Mouse (Mus musculus) forebrain, embryonic 11.5 days (tissue): ENCODE results near the gene Aip. TPM values are rescaled to one million over a fixed set of nuclear protein-coding genes. Genes with fewer than 3 reads are reported as not detected.

Experiments used
- ATAC-seq: fragments of 200-750 bp; cut with Nextera tagmentation; replicated peaks from 2 replicates; pipeline ENCODE4 v1.8.0; 2017; ENCODE audit warnings: moderate TSS enrichment; ENCODE audit not compliant: low FRiP score
- DNase-seq: peaks from one replicate; pipeline ENCODE4 v3.0.0-alpha.2; 2017; ENCODE audit warnings: low spot score
- H3K27ac ChIP-seq: fragments of 300-500 bp; sonication (generic); 2 replicates; pipeline ENCODE4 v1.5.1; 2014; ENCODE audit warnings: low read depth, low read length
- H3K27me3 ChIP-seq: fragments of 300-500 bp; sonication (generic); 2 replicates; pipeline ENCODE4 v1.6.1; 2014; ENCODE audit warnings: mild to moderate bottlenecking, low read length, mixed read lengths; ENCODE audit not compliant: control insufficient read depth, insufficient read depth
- H3K36me3 ChIP-seq: fragments of 300-500 bp; sonication (generic); 2 replicates; pipeline ENCODE4 v1.6.1; 2014; ENCODE audit warnings: mild to moderate bottlenecking, low read length, moderate library complexity, mixed read lengths; ENCODE audit not compliant: control insufficient read depth, insufficient read depth
- H3K4me1 ChIP-seq: fragments of 300-500 bp; sonication (generic); replicated peaks from 2 replicates; pipeline ENCODE4 v1.6.1; 2014; ENCODE audit warnings: low read length, mixed read lengths; ENCODE audit not compliant: control insufficient read depth, insufficient read depth
- H3K4me2 ChIP-seq: fragments of 300-500 bp; sonication (generic); 2 replicates; pipeline ENCODE4 v1.6.1; 2014; ENCODE audit warnings: low read depth, mild to moderate bottlenecking, low read length, moderate library complexity, mixed read lengths; ENCODE audit not compliant: severe bottlenecking
- H3K4me3 ChIP-seq: fragments of 300-500 bp; sonication (generic); 2 replicates; pipeline ENCODE4 v1.5.1; 2014; ENCODE audit warnings: low read depth, low read length
- H3K9ac ChIP-seq: fragments of 300-500 bp; sonication (generic); 2 replicates; pipeline ENCODE4 v1.6.1; 2014; ENCODE audit warnings: low read length
- H3K9me3 ChIP-seq: fragments of 300-500 bp; sonication (generic); 2 replicates; pipeline ENCODE4 v1.6.1; 2016; ENCODE audit warnings: low read length, mixed read lengths; ENCODE audit not compliant: control insufficient read depth
- WGBS: fragments of 180-500 bp; shearing (Covaris S2); extraction: QIAGEN DNeasy Blood & Tissue Kit; methylation state at CpG from one replicate; pipeline ENCODE4 v1.1.7; 2014; 5-methylcytosine and 5-hydroxymethylcytosine counted together
- polyA plus RNA-seq: library from polyadenylated mRNA; unstranded; fragments of >200 nt; fragmentation: Nextera tagmentation; extraction: Ambion mirVana; gene quantifications from 2 replicates; pipeline ENCODE4 v1.2.1, GENCODE M21; 2014

Gene Aip
- polyA plus RNA-seq, 1 experiment from 2014 or later, result 52.3 TPM

GRCm38 (mm10) chr19:4103294-4103693, 22.4 kb downstream of the Aip start:
- no peak overlapping the region for H3K27ac ChIP-seq
- DNase-seq (no peak), ATAC-seq (no peak)
- no peak overlapping the region for H3K4me3 ChIP-seq
- no peaks in the 10 kb centered on the region for H3K9me3 ChIP-seq
- H3K4me1 ChIP-seq, result peaks cover 19% of the 10 kb centered on the region
- H3K27me3 ChIP-seq, result peaks cover 9% of the 10 kb centered on the region; the same call in 1 of the 2 replicates
- H3K36me3 ChIP-seq, result no peaks in the 10 kb centered on the region
- WGBS, result 95% methylated on average over 18 of the region's 18 CpGs
- no peak overlapping the region for H3K4me2 ChIP-seq
- no peak overlapping the region; the same call in 1 of the 2 replicates for H3K9ac ChIP-seq

DNA sequence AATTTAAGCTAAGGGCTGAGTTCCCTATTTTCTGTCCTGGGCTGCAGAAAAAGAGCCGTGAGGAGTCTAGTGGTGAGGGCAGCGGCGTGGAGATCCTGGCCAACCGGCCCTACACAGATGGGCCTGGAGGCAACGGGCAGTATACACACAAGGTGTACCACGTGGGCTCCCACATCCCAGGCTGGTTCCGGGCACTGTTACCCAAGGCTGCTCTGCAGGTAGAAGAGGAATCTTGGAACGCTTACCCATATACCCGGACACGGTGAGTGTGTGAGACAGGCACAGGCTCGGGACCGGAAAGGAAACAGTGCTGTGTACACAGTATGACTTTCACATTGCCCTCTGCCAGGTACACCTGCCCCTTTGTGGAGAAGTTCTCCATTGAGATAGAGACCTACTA, 23.0 kb downstream of the Aip start:
- no peak for DNase-seq
- Histone ChIP-seq H3K4me2 (no peak overlapping the region), H3K27me3 (peaks cover 9% of the 10 kb centered on the region; the same call in 1 of the 2 replicates), H3K9ac (no peak overlapping the region), H3K27ac (no peak overlapping the region), H3K4me3 (no peak overlapping the region), H3K36me3 (no peaks in the 10 kb centered on the region), H3K4me1 (peaks cover 23% of the 10 kb centered on the region), H3K9me3 (no peaks in the 10 kb centered on the region)
- no peak for ATAC-seq
- 96% methylated on average over 12 of the region's 12 CpGs for WGBS

GRCm38 (mm10) chr19:4102049-4102448, 23.6 kb downstream of the Aip start:
- no peak overlapping the region for H3K27ac ChIP-seq
- peaks cover 24% of the 10 kb centered on the region for H3K4me1 ChIP-seq
- H3K9me3 ChIP-seq, result no peaks in the 10 kb centered on the region
- no peaks in the 10 kb centered on the region for H3K36me3 ChIP-seq
- H3K4me2 ChIP-seq, result no peak overlapping the region
- ATAC-seq, result no peak
- WGBS, result 86% methylated on average over 2 of the region's 2 CpGs
- DNase-seq, result no peak
- peaks cover 9% of the 10 kb centered on the region; the same call in 1 of the 2 replicates for H3K27me3 ChIP-seq
- H3K4me3 ChIP-seq, result no peak overlapping the region
- H3K9ac ChIP-seq, result no peak overlapping the region

DNA sequence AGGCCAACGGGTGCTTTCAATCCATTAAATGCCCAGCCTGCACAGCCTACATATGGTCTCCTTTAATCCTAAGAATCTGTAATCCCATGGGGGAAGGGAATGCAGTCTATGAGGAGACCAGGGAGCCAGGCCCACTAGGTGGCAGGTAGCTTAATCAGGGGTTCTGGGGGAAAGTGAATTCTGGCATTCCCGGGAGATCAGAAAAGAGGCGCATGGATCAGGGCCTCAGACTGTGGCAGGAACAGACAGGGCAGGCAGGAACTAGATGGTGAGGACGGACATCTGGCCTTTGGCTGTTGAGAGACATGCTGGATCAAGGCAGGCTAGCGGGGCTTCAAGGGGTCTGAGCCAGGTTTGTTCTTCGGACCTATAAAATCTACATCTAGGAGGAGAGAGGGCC, 24.2 kb downstream of the Aip start:
- WGBS, result 48% methylated on average over 6 of the region's 6 CpGs
- peak overlapping the region; percentile 45 for H3K4me3 ChIP-seq
- ATAC-seq (no peak), DNase-seq (no peak)
- H3K9me3 ChIP-seq, result no peaks in the 10 kb centered on the region
- H3K4me1 ChIP-seq, result peaks cover 24% of the 10 kb centered on the region
- peak overlapping the region; percentile 64 for H3K9ac ChIP-seq
- H3K27ac ChIP-seq, result no peak overlapping the region
- peaks cover 9% of the 10 kb centered on the region; the same call in 1 of the 2 replicates for H3K27me3 ChIP-seq
- H3K4me2 ChIP-seq, result peak overlapping the region; percentile 95
- no peaks in the 10 kb centered on the region for H3K36me3 ChIP-seq

DNA sequence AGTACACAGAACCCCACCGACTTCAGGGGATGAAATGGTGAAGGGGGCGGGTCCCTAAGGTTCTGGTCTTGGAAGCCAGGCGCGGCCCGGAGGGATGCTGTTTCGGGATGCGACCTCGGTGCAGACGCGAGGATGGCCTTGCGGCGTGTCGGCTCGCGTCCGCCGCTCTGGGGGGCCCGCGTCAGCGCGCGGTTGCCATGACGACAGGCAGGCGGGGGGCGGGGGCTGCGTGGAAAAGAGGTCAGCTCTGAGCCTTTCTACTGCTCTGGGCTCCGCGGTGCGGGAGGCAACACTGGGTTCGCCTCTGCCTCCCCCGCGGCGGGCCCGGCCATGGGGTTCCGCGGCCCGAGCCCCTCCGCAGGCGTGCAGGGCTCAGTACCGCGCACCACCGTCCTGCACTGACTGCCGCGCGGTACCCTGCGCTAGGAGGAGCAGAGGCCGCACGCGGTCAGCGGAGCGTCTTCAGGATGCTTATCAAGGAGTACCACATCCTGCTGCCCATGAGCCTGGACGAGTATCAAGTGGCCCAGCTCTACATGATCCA, 24.9 kb downstream of the Aip start:
- Histone ChIP-seq H3K4me2 (peak overlapping the region; percentile 95), H3K9ac (peak overlapping the region; percentile 64), H3K9me3 (no peaks in the 10 kb centered on the region), H3K4me3 (peak overlapping the region; percentile 45), H3K27ac (no peak overlapping the region), H3K4me1 (peaks cover 24% of the 10 kb centered on the region), H3K27me3 (peaks cover 9% of the 10 kb centered on the region; the same call in 1 of the 2 replicates), H3K36me3 (no peaks in the 10 kb centered on the region)
- ATAC-seq (no peak), DNase-seq (peak; percentile 81)
- under 1% methylated on average over 51 of the region's 52 CpGs for WGBS

- Histone ChIP-seq H3K9me3 (no peaks in the 10 kb centered on the region), H3K27ac (no peak within 1 kb of the TSS), H3K9ac (peak within 1 kb of the TSS; percentile 64), H3K36me3 (no peaks in the 10 kb centered on the region), H3K4me2 (peak within 1 kb of the TSS; percentile 95), H3K27me3 (peaks cover 9% of the 10 kb centered on the region; the same call in 1 of the 2 replicates), H3K4me3 (peak within 1 kb of the TSS; percentile 45), H3K4me1 (peaks cover 24% of the 10 kb centered on the region)
- ATAC-seq (no peak), DNase-seq (peak; percentile 80)
- WGBS, result under 1% methylated on average over 50 of the region's 53 CpGs
Measured at GRCm38 (mm10) chr19:4099837-4100717, 25.6 kb downstream of the Aip start, which contains the start of gene Pitpnm1. Pitpnm1 (plus strand) TSS chr19:4099998.

- H3K36me3 ChIP-seq, result no peaks in the 10 kb centered on the region
- no peak overlapping the region for H3K9ac ChIP-seq
- WGBS, result 11% methylated on average over 9 of the region's 9 CpGs
- ATAC-seq, result no peak
- no peak overlapping the region for H3K27ac ChIP-seq
- H3K4me2 ChIP-seq, result peak overlapping the region; percentile 95; the same call in 1 of the 2 replicates
- H3K9me3 ChIP-seq, result no peaks in the 10 kb centered on the region
- DNase-seq, result peak; percentile 92
- H3K4me3 ChIP-seq, result no peak overlapping the region
- H3K27me3 ChIP-seq, result peaks cover 9% of the 10 kb centered on the region; the same call in 1 of the 2 replicates
- peaks cover 24% of the 10 kb centered on the region for H3K4me1 ChIP-seq
Measured at GRCm38 (mm10) chr19:4099056-4099455, 26.6 kb downstream of the Aip start.

DNA sequence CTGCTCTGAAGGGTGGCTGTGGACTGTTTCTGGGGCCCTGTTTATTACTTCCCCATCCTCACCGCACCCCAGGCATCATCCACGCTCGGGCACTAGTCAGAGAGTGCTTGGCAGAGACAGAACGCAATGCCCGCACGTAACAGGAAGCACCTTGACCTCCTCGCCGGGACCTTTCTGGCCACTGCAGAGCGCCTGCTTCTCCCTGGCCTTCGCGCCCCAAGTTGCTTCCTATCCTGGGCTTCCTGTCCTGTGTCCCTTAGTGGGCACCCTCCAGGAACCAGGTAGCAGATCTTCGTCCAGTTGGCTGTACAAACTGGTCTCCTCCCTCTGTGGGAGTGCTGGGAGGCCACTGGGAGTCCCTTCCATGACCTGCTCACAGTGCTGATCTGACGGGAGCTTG, 27.2 kb downstream of the Aip start:
- ATAC-seq (no peak), DNase-seq (no peak)
- no peak overlapping the region for H3K4me2 ChIP-seq
- H3K4me3 ChIP-seq, result no peak overlapping the region
- H3K9me3 ChIP-seq, result no peaks in the 10 kb centered on the region
- H3K27me3 ChIP-seq, result peaks cover 9% of the 10 kb centered on the region; the same call in 1 of the 2 replicates
- no peak overlapping the region for H3K27ac ChIP-seq
- 91% methylated on average over 13 of the region's 13 CpGs for WGBS
- H3K36me3 ChIP-seq, result no peaks in the 10 kb centered on the region
- H3K9ac ChIP-seq, result no peak overlapping the region
- H3K4me1 ChIP-seq, result peaks cover 24% of the 10 kb centered on the region
